8 mouse cellular contexts compared by ENCODE assay signal in the genomic region with DNA sequence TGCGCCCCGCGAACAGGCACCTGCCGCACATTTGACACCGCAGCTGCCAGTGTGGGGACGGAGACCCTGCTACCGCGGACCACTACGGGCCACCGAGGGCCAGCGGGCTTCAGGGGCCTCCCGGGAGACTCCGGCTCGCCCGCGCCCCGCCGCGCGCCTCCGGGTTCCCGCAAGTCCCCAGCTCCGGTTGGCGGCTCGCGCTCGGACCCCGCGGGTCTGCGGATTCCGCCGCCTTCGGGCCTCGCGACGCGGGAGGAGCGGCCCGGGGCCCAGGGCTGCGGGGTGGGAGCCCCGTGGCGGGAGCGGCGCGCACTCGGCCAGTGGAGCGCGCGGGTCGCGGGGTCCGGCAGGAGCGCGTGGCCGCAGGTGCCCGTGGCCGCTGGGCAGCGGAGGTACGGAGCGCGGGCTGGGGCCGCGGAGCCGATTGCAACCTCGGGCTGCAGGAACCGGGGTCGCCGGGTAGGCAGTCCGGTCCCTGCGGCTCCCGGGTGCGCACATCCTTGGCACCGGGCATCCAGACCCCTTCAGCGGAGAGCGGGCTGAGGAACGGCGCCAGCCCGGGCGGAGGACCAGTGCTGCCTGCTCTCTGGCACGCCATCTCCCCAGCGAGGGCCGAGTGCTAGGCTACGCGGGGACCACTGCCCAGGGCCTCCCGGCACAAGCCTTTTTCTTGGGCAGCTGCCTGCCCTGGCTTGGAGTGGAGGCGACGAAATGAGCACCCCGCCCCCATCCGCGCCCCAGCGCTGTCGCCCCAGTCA. TPM values are rescaled to one million over a fixed set of nuclear protein-coding genes. Genes with fewer than 3 reads are reported as not detected.
DNase-seq lines count a peak whose midpoint lies in the region; ATAC-seq lines count a peak whose summit lies in the region.

No protein-coding gene starts in this region.

- H3K27me3 ChIP-seq in lung, embryonic 15.5 days = peaks cover 57% of the 10 kb centered on the region
- peaks cover 39% of the 10 kb centered on the region for H3K27me3 ChIP-seq in forebrain, embryonic 11.5 days (ENCODE audit: control insufficient read depth, insufficient read depth, low read length)
- peaks cover 46% of the 10 kb centered on the region for H3K27me3 ChIP-seq in intestine, embryonic 16.5 days (replicated peaks; ENCODE audit: control insufficient read depth, insufficient read depth, low read length)
- H3K27me3 ChIP-seq in liver, embryonic 15.5 days = peaks cover 77% of the 10 kb centered on the region

- H3K9ac ChIP-seq in lung, embryonic 15.5 days = peak overlapping the region; percentile 24
- H3K9ac ChIP-seq in forebrain, embryonic 11.5 days (ENCODE audit: low read length) = peak overlapping the region; percentile 43; the same call in 1 of the 2 replicates
- peak overlapping the region; percentile 56 for H3K9ac ChIP-seq in intestine, embryonic 16.5 days (ENCODE audit: low read depth, low read length)
- H3K9ac ChIP-seq in liver, embryonic 15.5 days = no peak overlapping the region

- H3K4me2 ChIP-seq in lung, embryonic 15.5 days = peak overlapping the region; percentile 97
- peak overlapping the region; percentile 96 for H3K4me2 ChIP-seq in forebrain, embryonic 11.5 days (ENCODE audit: low read depth, low read length, severe bottlenecking)
- peak overlapping the region; percentile 99 for H3K4me2 ChIP-seq in intestine, embryonic 16.5 days (ENCODE audit: low read depth, low read length)
- H3K4me2 ChIP-seq in liver, embryonic 15.5 days = peak overlapping the region; percentile 62

- peak overlapping the region; percentile 53 for H3K4me3 ChIP-seq in lung, embryonic 15.5 days
- peak overlapping the region; percentile 54 for H3K4me3 ChIP-seq in forebrain, embryonic 11.5 days (ENCODE audit: low read depth, low read length)
- peak overlapping the region; percentile 60 for H3K4me3 ChIP-seq in intestine, embryonic 16.5 days (ENCODE audit: low read length)
- H3K4me3 ChIP-seq in liver, embryonic 15.5 days (replicated peaks) = peak overlapping the region; percentile 39

- H3K36me3 ChIP-seq in lung, embryonic 15.5 days = no peaks in the 10 kb centered on the region
- no peaks in the 10 kb centered on the region for H3K36me3 ChIP-seq in forebrain, embryonic 11.5 days (ENCODE audit: control insufficient read depth, insufficient read depth, low read length)
- no peaks in the 10 kb centered on the region for H3K36me3 ChIP-seq in intestine, embryonic 16.5 days (ENCODE audit: control insufficient read depth, insufficient read depth, low read length)
- H3K36me3 ChIP-seq in liver, embryonic 15.5 days (replicated peaks) = no peaks in the 10 kb centered on the region

- no peak for DNase-seq in lung, postnatal 25 days (ENCODE audit: low spot score)
- DNase-seq in cerebellum, adult 11 months = peak; percentile 44
- peak; percentile 70 for DNase-seq in forebrain, embryonic 11.5 days (ENCODE audit: low spot score)
- DNase-seq in right cerebral cortex, postnatal 14 days = peak; percentile 26
- no peak for DNase-seq in spleen, postnatal 14 days (ENCODE audit: low spot score in 2 of 2)

- H3K4me1 ChIP-seq in lung, embryonic 15.5 days = peaks cover 19% of the 10 kb centered on the region
- peaks cover 6% of the 10 kb centered on the region; the same call in 1 of the 2 replicates for H3K4me1 ChIP-seq in forebrain, embryonic 11.5 days (replicated peaks; ENCODE audit: control insufficient read depth, insufficient read depth, low read length)
- H3K4me1 ChIP-seq in intestine, embryonic 16.5 days (ENCODE audit: control insufficient read depth, insufficient read depth, low read length) = peaks cover 18% of the 10 kb centered on the region
- 0 out of 2 replicates have a peak, but pooled peaks cover 6% of the 10 kb centered on the region for H3K4me1 ChIP-seq in liver, embryonic 15.5 days (replicated peaks)

- under 1% methylated on average over 80 of the region's 92 CpGs for WGBS in lung, embryonic 15.5 days
- under 1% methylated on average over 85 of the region's 92 CpGs for WGBS in forebrain, embryonic 11.5 days
- under 1% methylated on average over 87 of the region's 92 CpGs for WGBS in intestine, embryonic 16.5 days
- WGBS in liver, embryonic 15.5 days (ENCODE audit: insufficient replicate concordance) = 1% methylated on average over 84 of the region's 92 CpGs

- no peaks in the 10 kb centered on the region for H3K9me3 ChIP-seq in lung, embryonic 15.5 days
- H3K9me3 ChIP-seq in forebrain, embryonic 11.5 days (ENCODE audit: control insufficient read depth, low read length) = no peaks in the 10 kb centered on the region
- H3K9me3 ChIP-seq in intestine, embryonic 16.5 days (ENCODE audit: control insufficient read depth, low read length) = no peaks in the 10 kb centered on the region
- no peaks in the 10 kb centered on the region for H3K9me3 ChIP-seq in liver, embryonic 15.5 days (replicated peaks)

- peak; percentile 63 for ATAC-seq in lung, embryonic 15.5 days (ENCODE audit: borderline replicate concordance, extremely low read depth, low FRiP score, low TSS enrichment)
- ATAC-seq in forebrain, embryonic 11.5 days (replicated peaks; ENCODE audit: low FRiP score) = peak; percentile 63
- peak; percentile 28; the same call in 1 of the 2 replicates for ATAC-seq in intestine, embryonic 16.5 days
- ATAC-seq in liver, embryonic 15.5 days (ENCODE audit: insufficient read depth) = no peak

- no peak overlapping the region for H3K27ac ChIP-seq in lung, embryonic 15.5 days
- H3K27ac ChIP-seq in forebrain, embryonic 11.5 days (ENCODE audit: low read depth, low read length) = no peak overlapping the region
- no peak overlapping the region for H3K27ac ChIP-seq in intestine, embryonic 16.5 days (ENCODE audit: low read length)
- H3K27ac ChIP-seq in liver, embryonic 15.5 days (replicated peaks) = no peak overlapping the region

RNA-seq across cellular contexts. Expression of a gene that starts 0.8 kb away (rescaled TPM):
- 0.70 and 0.78 TPM in 2 replicates for polyA plus RNA-seq in lung, embryonic 15.5 days (2015; fragmentation: Nextera tagmentation; extraction: Ambion mirVana)
- polyA plus RNA-seq in forebrain, embryonic 11.5 days (2014; fragmentation: Nextera tagmentation; extraction: Ambion mirVana) = 0.08 TPM in 1 of 2 replicates, not detected in the other
- 0.10 and 0.20 TPM in 2 replicates for polyA plus RNA-seq in intestine, embryonic 16.5 days (2015; fragmentation: Nextera tagmentation; extraction: Ambion mirVana)
- 0.03 TPM in 1 of 2 replicates, not detected in the other for polyA plus RNA-seq in liver, embryonic 15.5 days (2015; fragmentation: Nextera tagmentation; extraction: Ambion mirVana)

RNA-seq across cellular contexts. Expression of a gene that starts 57.3 kb away (rescaled TPM):
- 0.16 TPM in 1 of 2 replicates, not detected in the other for polyA plus RNA-seq in lung, embryonic 15.5 days (2015; fragmentation: Nextera tagmentation; extraction: Ambion mirVana)
- polyA plus RNA-seq in forebrain, embryonic 11.5 days (2014; fragmentation: Nextera tagmentation; extraction: Ambion mirVana) = not detected in 2 replicates
- not detected in 2 replicates for polyA plus RNA-seq in intestine, embryonic 16.5 days (2015; fragmentation: Nextera tagmentation; extraction: Ambion mirVana)
- 0.10 TPM in 1 of 2 replicates, not detected in the other for polyA plus RNA-seq in liver, embryonic 15.5 days (2015; fragmentation: Nextera tagmentation; extraction: Ambion mirVana)

Comparison
In these comparisons a context has a peak if more than half of its experiments do, and no peak if none do; other contexts are left out.
1. DNase-seq: peak in cerebellum, adult 11 months (single experiment), forebrain, embryonic 11.5 days (single experiment) and right cerebral cortex, postnatal 14 days (single experiment); none in lung, postnatal 25 days (single experiment) and spleen, postnatal 14 days (0 of 2).
2. Peak in every context shown above with its lines, with median percentiles within 50 percentile points of each other: H3K4me2 ChIP-seq and H3K4me3 ChIP-seq.